Mouse (Mus musculus): ENCODE measurements around the gene Pex11g.

- no peak for TF ChIP-seq CTCF (conservative IDR thresholded peaks at IDR 0.05; ENCODE audit: insufficient read depth, insufficient read length, low read depth, low read length)
- peak; percentile 58 for TF ChIP-seq POLR2A (IDR thresholded peaks at IDR 0.05; ENCODE audit: low read depth, low read length)
These were observed at the start of gene Pex11g for GRCm38 (mm10) chr8:3467006-3467885.
